Mouse (Mus musculus) embryo, embryonic 11 days (tissue): ENCODE data around the gene N4bp2.
"Not testable (repeated sequence)": the region's sequence is repeated elsewhere in the genome, so short reads cannot be mapped to it uniquely, and the experiment has no call there.

Source experiments
- DNase-seq: peaks from one replicate; pipeline ENCODE4 v3.0.0-alpha.2; 2015

N4bp2 gene

DNA sequence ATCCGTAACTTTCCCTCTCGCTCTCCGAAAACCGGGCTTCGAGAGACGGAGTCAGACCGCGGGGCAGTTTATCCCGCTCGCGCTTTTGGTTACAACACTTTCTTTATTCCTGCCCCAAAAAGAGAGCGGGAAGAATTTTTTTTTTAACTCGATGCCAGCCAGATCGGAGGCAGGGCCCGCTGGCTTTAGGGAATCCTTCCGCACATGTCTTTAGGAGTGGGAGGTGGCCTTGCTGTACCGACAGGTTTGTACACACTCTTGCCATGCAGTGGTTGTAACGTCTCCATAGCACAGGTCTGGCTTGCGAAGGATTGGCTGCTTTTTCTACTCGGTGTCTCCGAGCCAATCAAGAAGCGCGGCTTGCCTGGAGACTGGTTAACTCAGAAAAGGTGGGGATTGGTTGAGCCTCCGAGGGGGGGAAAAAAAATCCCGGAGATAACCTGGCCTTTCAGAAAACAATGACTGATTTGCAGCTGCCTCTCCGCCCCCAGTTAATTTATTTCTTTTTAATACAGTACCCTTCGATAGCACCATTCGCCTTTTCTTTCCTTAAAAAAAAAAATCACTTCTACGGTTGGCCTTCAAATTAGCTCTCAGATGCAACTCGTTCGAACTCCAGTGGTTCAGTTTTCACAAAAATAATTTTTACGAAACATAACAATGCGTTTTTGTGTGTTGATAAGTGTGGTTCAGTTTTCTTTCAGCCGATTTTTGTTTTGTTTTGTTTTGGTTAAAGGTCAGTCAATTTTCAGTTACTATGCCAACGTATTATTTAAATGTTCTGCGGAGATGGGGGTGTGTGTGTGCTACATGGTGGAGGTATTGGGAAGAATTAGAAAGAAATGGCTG, 1.7 kb downstream of the N4bp2 start:
- DNase-seq = peak; percentile 95

GRCm38 (mm10) chr5:65765635-65765911, 2.3 kb downstream of the N4bp2 start:
- DNase-seq = no peak

GRCm38 (mm10) chr5:65768007-65768406, 4.7 kb downstream of the N4bp2 start:
- DNase-seq = no peak

- no peak for DNase-seq
These were observed 6.7 kb downstream of the N4bp2 start for GRCm38 (mm10) chr5:65770065-65770464.

DNA sequence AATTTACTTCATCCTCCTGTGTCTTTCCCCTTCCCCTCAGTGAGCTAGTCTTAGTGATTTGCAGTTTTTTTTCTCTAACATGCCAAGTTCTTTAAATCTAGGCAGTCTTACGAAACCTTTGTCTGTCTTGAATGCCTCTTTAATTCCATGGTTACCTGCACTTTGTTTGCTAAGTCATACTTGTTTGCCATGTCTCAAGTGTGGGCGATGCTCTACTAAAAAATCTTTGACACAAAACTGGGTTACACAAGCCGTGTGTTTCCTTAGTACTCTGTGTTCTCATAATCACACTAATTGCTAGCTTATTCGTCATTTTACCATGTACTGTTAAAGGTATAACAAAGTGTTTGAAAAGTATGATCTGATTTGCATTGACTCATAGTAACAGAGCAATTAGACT, 7.2 kb downstream of the N4bp2 start:
- DNase-seq = no peak

GRCm38 (mm10) chr5:65773957-65774356, 10.6 kb downstream of the N4bp2 start:
- DNase-seq = not testable (repeated sequence)

GRCm38 (mm10) chr5:65776166-65776565, 12.8 kb downstream of the N4bp2 start:
- DNase-seq = no peak

GRCm38 (mm10) chr5:65776907-65777306, 13.6 kb downstream of the N4bp2 start:
- DNase-seq = no peak

- DNase-seq = not testable (repeated sequence)
These were observed 15.7 kb downstream of the N4bp2 start for GRCm38 (mm10) chr5:65778986-65779385.

DNA sequence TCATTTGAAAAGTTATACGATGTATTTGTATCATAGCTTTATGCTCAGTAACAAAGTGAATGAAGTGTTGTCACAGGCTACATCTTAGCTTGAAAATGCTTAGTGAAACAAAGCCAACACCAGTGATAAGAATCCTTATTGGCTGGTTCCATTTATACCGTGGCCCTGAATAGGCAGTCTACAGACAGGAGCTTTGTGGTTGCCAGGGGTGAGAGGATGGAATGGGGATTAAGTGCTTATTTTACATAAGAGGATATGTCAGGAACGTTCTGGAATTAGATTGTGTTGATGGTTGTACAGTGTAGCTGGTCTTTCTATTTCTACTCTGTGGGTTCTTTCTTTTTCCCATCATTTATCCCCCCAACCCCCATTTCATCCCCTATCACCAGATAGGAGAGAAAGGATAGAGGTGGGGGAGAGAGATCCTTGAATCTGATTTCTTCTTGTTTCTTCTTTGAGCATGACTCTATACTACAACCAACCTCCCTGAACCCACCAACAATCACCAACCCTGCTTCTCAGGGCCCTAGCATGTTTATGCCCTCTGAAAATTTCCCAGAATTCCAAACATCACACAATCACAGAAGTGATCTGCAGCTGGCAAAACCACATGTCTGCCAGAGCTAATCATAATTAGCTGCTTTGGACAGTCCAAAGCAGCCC, 16.2 kb downstream of the N4bp2 start:
- DNase-seq = no peak

DNA sequence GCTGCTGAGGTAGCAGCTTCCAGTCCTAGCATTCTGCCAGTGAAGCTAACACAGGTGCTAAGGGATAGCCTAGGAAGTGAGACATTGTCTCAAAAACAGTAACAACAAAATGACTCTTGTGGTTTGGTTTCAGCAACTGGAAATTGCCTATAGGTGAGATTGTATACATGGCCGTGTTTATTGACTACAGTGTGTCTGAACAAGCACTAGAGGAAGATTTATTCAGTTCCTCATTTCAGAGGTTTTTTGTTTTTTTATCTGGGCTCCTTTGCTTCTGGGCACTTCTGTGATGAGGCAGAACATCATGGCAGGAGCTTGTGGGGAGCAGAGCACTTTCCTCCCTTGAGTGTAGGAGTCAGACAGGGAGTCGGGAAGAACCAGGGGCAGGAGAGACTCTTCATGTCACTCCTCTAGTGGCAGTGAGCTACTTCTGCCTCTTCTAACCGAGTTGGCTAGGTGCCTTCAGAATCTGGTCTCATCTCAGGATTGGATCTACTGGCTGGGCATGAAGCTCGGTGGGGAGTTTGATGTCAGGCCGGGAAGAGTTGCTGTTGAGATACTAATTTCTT, 17.9 kb downstream of the N4bp2 start:
- no peak for DNase-seq

DNA sequence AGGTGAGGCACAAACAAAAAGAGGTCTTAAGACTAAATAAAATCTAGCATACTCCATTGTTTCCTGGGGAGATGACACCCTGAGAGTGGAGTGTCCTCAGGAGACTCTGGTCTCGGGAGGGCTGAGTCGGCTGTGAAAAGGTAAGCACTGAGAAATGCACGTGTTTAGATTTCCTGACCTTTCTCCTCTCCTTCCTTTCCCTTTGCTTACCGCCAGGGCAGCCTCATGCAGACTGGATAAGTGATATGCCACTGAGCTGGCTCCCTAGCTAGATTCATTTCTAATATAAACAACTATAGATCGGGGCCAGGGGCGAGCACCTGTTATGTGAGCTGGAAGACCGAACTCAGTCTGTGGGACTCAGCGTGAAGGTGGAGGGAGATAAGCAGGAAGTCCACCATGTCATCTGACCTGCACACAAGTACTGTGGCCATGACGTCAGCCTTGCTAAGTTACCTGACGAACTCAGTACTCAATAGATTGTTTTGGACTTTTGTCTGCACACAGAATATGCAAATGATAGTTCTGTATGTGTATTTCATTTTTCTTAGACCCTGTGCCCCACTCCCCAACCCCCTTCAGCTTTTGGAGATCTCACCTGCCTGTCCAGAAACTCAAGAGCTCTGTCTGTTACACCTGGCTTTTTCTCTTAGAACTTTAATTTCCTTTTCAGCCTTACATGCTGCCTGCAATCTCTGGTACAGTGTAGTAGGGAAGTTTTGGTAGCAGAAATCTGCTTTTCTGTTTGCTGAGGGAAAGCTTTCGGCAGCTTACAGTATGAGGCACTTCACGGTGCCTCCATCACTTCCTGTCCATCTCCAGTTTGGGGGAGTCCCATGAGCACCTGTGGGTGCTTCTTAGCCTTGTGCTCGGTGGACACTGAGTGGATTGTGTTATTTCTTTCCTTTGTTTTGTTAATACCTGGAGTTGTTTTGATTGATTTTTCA, 18.7 kb downstream of the N4bp2 start:
- DNase-seq = no peak

DNA sequence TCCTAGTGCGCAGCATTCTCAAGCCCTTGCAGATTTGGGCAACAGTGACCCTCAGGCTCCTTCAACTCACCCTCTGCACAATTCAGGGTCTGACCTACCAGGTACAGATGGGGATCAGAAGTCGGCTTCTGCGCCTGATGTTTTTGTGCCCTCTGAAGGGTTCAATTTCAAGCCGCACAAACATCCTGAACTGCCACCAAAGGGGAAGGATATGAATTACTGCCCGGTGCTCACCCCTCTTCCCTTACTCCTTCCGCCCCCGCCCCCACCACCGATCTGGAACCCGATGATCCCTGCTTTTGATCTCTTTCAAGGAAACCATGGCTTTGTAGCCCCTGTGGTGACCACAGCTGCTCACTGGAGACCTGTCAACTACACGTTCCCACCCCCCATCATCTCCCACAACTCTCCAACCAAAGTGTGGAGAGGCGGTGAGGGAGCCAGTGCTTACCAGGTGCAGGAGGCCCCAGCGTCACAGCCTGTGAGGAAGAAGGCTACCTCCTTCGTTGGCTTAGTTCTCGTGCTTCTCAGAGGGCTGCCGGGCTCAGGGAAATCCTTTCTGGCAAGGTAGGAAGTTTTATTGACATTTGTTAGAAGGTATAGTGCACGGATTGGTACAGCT, 27.4 kb downstream of the N4bp2 start:
- no peak for DNase-seq

- no peak for DNase-seq
These were observed 30.9 kb downstream of the N4bp2 start for GRCm38 (mm10) chr5:65794202-65794601.

DNA sequence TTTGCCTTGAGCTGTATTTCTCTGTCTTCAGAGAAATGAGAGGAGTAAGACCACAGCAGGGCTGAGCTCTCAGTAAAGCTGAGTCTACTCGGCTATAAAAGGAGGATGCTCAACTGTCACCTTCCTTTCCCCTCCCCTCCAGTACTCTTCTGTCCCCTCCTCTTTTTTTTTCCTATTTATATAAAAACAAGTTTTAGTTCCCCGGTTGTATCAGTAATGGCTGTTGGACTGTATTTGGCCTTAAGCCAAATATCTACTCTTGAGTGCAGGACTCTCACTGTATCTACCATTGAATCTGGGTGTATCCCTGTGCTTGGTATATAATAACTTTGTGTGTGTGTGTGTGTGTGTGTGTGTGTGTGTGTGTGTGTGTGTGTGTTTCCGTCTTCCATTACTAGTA, 31.4 kb downstream of the N4bp2 start:
- DNase-seq = no peak

- no peak for DNase-seq
These were observed 32.1 kb downstream of the N4bp2 start for GRCm38 (mm10) chr5:65795293-65795993.

GRCm38 (mm10) chr5:65795994-65796298, 32.6 kb downstream of the N4bp2 start:
- no peak for DNase-seq

GRCm38 (mm10) chr5:65823601-65824133, 60.3 kb downstream of the N4bp2 start:
- DNase-seq = peak; percentile 54

DNA sequence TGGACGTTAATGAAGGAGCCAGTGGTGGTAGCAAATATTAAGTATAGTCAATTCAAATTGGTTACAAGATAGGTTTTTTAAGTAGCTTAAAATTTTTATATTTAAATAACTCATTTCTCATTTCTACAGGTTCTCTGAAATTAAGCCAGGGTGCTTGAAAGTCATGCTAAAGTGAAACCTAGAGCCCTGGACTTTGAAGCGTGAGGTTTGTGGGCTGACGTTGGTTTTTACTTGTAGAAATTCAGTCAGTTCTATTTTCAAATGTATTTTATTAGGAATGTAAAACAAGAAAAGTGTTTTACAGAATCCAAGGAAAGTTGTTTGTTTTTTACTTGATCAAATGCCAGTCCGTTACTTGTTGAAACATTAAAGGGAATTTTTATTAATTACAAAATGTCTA, 63.2 kb downstream of the N4bp2 start:
- no peak for DNase-seq

GRCm38 (mm10) chr5:65827102-65827501, 63.8 kb downstream of the N4bp2 start:
- DNase-seq = no peak

DNA sequence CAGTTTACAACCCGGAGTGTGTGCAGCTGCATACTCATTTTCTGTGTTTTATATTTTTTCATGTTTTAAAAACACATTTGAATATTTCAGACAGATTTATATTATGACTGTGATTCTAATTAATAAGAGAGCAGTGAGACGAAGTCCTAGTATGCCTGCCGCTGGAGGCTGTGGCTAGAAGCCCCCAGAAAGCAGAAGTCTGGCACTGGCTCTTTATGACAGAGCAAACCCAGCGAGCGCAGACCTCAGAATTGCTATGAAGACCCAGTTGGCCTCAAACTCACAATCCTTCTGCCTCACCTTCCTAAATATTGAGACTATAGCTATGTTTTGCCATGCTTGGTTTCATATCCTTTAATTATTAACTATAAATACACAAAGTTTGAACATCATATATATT, 64.9 kb downstream of the N4bp2 start:
- DNase-seq = no peak

DNA sequence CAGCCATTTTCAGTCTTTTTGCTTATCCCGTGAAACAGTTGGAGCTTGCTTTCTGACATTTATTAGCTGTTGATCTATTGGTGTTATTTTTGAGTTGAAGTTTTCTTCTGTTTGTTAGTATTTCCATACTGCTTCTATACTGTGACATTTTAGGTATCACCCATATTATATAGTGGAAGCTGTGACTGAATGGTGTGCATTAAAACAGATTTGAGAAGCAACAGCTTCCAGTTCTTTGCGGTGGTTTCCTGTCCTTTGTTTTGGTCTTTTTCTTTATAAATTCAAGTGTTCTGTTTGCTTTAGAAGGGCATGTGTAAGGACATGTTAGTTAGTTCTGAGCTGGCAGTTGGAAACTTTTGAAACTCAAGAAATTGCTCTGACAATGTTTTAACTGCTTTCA, 65.7 kb downstream of the N4bp2 start:
- DNase-seq = no peak
